Mouse (Mus musculus) stomach, postnatal 0 days (tissue): ENCODE measurements around the gene H2afy2.

ENCODE experiments used
- CTCF ChIP-seq: IDR thresholded peaks from 2 replicates; pipeline ENCODE4 v1.5.1; 2016; ENCODE audit warnings: antibody characterized with exemption, low read depth, mild to moderate bottlenecking, moderate library complexity
- EP300 ChIP-seq: optimal IDR thresholded peaks from 2 replicates; pipeline ENCODE3; 2016; ENCODE audit warnings: antibody characterized with exemption

GRCm38 (mm10) chr10:61765558-61765957 is 18.4 kb downstream of the H2afy2 start:
- no peak for TF ChIP-seq CTCF
- no peak for TF ChIP-seq EP300
